Mouse (Mus musculus) 416B (cell line): Measurements from ENCODE around the gene Lbh.

Experiments used
- DNase-seq: peaks from one replicate; pipeline ENCODE4 v3.0.0; 2011; ENCODE audit warnings: low read depth

The Lbh gene

GRCm38 (mm10) chr17:72973041-72973440, 54.9 kb downstream of the Lbh start:
- DNase-seq: no peak

GRCm38 (mm10) chr17:72976258-72977231, 58.4 kb downstream of the Lbh start:
- no peak for DNase-seq

DNA sequence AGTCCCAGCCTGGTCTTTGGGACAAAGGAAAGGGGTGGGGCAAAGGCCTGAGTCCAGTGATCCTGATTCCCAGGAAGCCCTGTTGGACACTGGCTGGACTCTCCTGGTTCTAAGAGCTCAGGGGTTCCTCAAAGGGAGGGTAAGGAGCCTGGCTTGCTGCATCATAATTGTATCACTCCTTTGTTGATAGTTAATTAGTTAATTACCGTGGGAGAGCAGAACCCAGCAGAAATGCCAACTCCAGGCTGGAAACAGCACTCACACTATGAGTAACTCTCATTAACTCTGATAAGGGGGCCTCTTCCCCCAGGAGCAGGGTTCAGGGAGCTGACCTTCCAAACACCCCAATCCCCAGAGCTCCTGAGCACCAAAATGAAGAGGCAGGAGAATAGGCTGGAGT, 59.5 kb downstream of the Lbh start:
- no peak for DNase-seq

- no peak for DNase-seq
These were observed 64.1 kb downstream of the Lbh start for GRCm38 (mm10) chr17:72982156-72982555.

DNA sequence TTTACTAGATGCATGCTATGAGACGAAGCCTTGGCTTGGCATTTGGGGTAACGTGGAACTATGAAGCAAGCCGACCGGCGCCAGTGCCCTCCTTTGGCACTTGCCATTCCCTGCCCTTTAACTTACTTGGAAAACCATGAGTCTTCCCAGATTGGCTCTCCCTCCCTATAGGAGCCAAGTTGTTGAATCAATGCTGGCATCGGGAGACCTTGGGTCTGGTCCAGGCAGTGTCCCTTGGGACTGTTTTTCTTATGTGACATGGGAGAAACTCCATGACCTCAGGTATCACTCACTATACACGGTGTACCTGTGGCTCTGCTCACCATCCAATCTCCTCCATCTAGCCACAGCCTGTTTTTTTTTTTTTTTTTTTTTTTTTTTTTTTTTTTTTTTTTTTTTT, 65.4 kb downstream of the Lbh start:
- DNase-seq: no peak

- no peak for DNase-seq
These were observed 70.9 kb downstream of the Lbh start for GRCm38 (mm10) chr17:72989025-72989424.
